Mouse (Mus musculus) MEL (cell line): ENCODE results near the gene Ms4a7.

Experiments
- BHLHE40 ChIP-seq: IDR thresholded peaks from 2 replicates; pipeline ENCODE4 v1.6.1; 2012; ENCODE audit warnings: low read depth, mild to moderate bottlenecking, inconsistent platforms, low read length, improper control_type of control experiment, borderline replicate concordance
- MYB ChIP-seq: IDR thresholded peaks from 2 replicates; pipeline ENCODE4 v1.6.1; 2011; ENCODE audit warnings: mild to moderate bottlenecking, low read depth, low read length, improper control_type of control experiment
- MYC ChIP-seq: IDR thresholded peaks from 2 replicates; pipeline ENCODE4 v1.6.1; 2011; ENCODE audit warnings: low read depth, mild to moderate bottlenecking, low read length, improper control_type of control experiment, moderate library complexity

GRCm38 (mm10) chr19:11308888-11309287 lies 27.1 kb downstream of the Ms4a7 start:
- TF ChIP-seq MYB (no peak), MYC (no peak), BHLHE40 (no peak)
